In genomic region chr5:51045872-51046271, GRCm38 (mm10) we compare ENCODE assay signal across 23 mouse cellular contexts.
DNase-seq lines count a peak whose midpoint lies in the region; ATAC-seq lines count a peak whose summit lies in the region.
"Had no signal": no experiment of that assay in that cellular context is flagged by ENCODE, and none has a peak within 500 bp of the region (broad histone marks: within the 10 kb centered on the region; RNA-seq: fewer than 3 reads in every experiment).

No protein-coding gene starts in this region.

- H3K9ac ChIP-seq in hindbrain, embryonic 13.5 days, result no peak overlapping the region
- H3K9ac ChIP-seq: limb, embryonic 13.5 days; liver, embryonic 13.5 days; lung, embryonic 15.5 days; neural tube, embryonic 12.5 days had no signal

- H3K27ac ChIP-seq in hindbrain, embryonic 13.5 days, result no peak overlapping the region
- no peak overlapping the region for H3K27ac ChIP-seq in hindbrain, embryonic 10.5 days
- H3K27ac ChIP-seq: limb, embryonic 13.5 days; liver, embryonic 13.5 days; lung, embryonic 15.5 days; macrophage; midbrain, embryonic 10.5 days; neural tube, embryonic 12.5 days had no signal

- H3K4me3 ChIP-seq in hindbrain, embryonic 13.5 days, result no peak overlapping the region
- H3K4me3 ChIP-seq in hindbrain, embryonic 10.5 days, result no peak overlapping the region
- H3K4me3 ChIP-seq: limb, embryonic 13.5 days; liver, embryonic 13.5 days; lung, embryonic 15.5 days; midbrain, embryonic 10.5 days; neural tube, embryonic 12.5 days had no signal

- intact Hi-C loops in left cerebral cortex, postnatal 4 days (cut with DNase I), result no loop called here

- H3K4me2 ChIP-seq in hindbrain, embryonic 13.5 days, result no peak overlapping the region
- H3K4me2 ChIP-seq: heart, embryonic 11.5 days; limb, embryonic 13.5 days; liver, embryonic 13.5 days; lung, embryonic 15.5 days; neural tube, embryonic 12.5 days had no signal

- DNase-seq in cerebellum, postnatal 10 days, result peak; percentile 15 to 32
- DNase-seq in cerebellum, adult 9-10 months, result no peak
- no peak for DNase-seq in hindbrain, embryonic 10.5 days (ENCODE audit: low spot score)
- DNase-seq in left cerebral cortex, postnatal 4 days, result peak; percentile 44
- DNase-seq in left cerebral cortex, adult 11 months (ENCODE audit: low spot score), result no peak
- no peak for DNase-seq in adrenal gland, adult 18-20 months (ENCODE audit: low spot score in 2 of 2)
- no peak for DNase-seq in frontal cortex, adult 2 months (ENCODE audit: extremely low spot score in 1 of 2, low spot score in 1 of 2)
- DNase-seq: adrenal gland, adult 8-10 months; cerebellum, postnatal 25 days; embryo, embryonic 11 days; heart, postnatal 10 days; kidney, adult 18-20 months; liver, embryonic 13.5 days; right cerebral cortex, adult 18-20 months; thymus, postnatal 14 days had no signal

- no peaks in the 10 kb centered on the region for H3K27me3 ChIP-seq in hindbrain, embryonic 13.5 days
- no peaks in the 10 kb centered on the region for H3K27me3 ChIP-seq in hindbrain, embryonic 10.5 days (ENCODE audit: insufficient read depth, poor library complexity, severe bottlenecking)
- H3K27me3 ChIP-seq: CH12.LX; limb, embryonic 13.5 days; liver, embryonic 13.5 days; neural tube, embryonic 12.5 days had no signal

- ATAC-seq in hindbrain, embryonic 13.5 days (ENCODE audit: low FRiP score), result 0 out of 2 replicates have a peak, but pooled peaks have one; percentile 46

- H3K9me3 ChIP-seq in hindbrain, embryonic 13.5 days, result no peaks in the 10 kb centered on the region
- no peaks in the 10 kb centered on the region for H3K9me3 ChIP-seq in hindbrain, embryonic 10.5 days
- H3K9me3 ChIP-seq: limb, embryonic 13.5 days; liver, embryonic 13.5 days; lung, embryonic 15.5 days; midbrain, embryonic 10.5 days; neural tube, embryonic 12.5 days had no signal

- no peaks in the 10 kb centered on the region for H3K36me3 ChIP-seq in hindbrain, embryonic 13.5 days
- H3K36me3 ChIP-seq in hindbrain, embryonic 10.5 days, result no peaks in the 10 kb centered on the region
- H3K36me3 ChIP-seq: limb, embryonic 13.5 days; liver, embryonic 13.5 days; lung, embryonic 15.5 days; midbrain, embryonic 10.5 days; neural tube, embryonic 12.5 days had no signal

- 74% methylated on average over 2 of the region's 2 CpGs for WGBS in hindbrain, embryonic 13.5 days
- 94% methylated on average over 2 of the region's 2 CpGs for WGBS in hindbrain, embryonic 10.5 days

- no peaks in the 10 kb centered on the region for H3K4me1 ChIP-seq in hindbrain, embryonic 13.5 days (replicated peaks)
- H3K4me1 ChIP-seq in hindbrain, embryonic 10.5 days (replicated peaks), result 0 out of 2 replicates have a peak, but pooled peaks cover 2% of the 10 kb centered on the region
- H3K4me1 ChIP-seq: limb, embryonic 13.5 days; liver, embryonic 13.5 days; lung, embryonic 15.5 days; midbrain, embryonic 10.5 days; neural tube, embryonic 12.5 days had no signal

Comparison
In these comparisons a context has a peak if more than half of its experiments do, and no peak if none do; other contexts are left out.
1. DNase-seq: peak in cerebellum, postnatal 10 days (2 of 2) and left cerebral cortex, postnatal 4 days (single experiment); none in cerebellum, adult 9-10 months (single experiment), hindbrain, embryonic 10.5 days (single experiment), left cerebral cortex, adult 11 months (single experiment), adrenal gland, adult 18-20 months (0 of 2) and frontal cortex, adult 2 months (0 of 2).